Mouse (Mus musculus): ENCODE measurements around the gene Zbtb20.

Gene Zbtb20

GRCm38 (mm10) chr16:43552443-43552842 is 676.8 kb downstream of the Zbtb20 start:
- in situ Hi-C loops (cut with MboI, MseI): no loop called here

- in situ Hi-C loops (cut with MboI, MseI): no loop called here
Measured at GRCm38 (mm10) chr16:43557385-43557784, 681.7 kb downstream of the Zbtb20 start.

- in situ Hi-C loops (cut with MboI, MseI): no loop called here
Measured at GRCm38 (mm10) chr16:43561330-43561729, 685.6 kb downstream of the Zbtb20 start.

GRCm38 (mm10) chr16:43561956-43562355 is 686.3 kb downstream of the Zbtb20 start:
- in situ Hi-C loops (cut with MboI, MseI): no loop called here

- in situ Hi-C loops (cut with MboI, MseI): no loop called here
Measured at GRCm38 (mm10) chr16:43565872-43566271, 690.2 kb downstream of the Zbtb20 start.

- in situ Hi-C loops (cut with MboI, MseI): no loop called here
Measured at GRCm38 (mm10) chr16:43566511-43566910, 690.8 kb downstream of the Zbtb20 start.

GRCm38 (mm10) chr16:43571376-43572081 is 695.8 kb downstream of the Zbtb20 start:
- in situ Hi-C loops (cut with MboI, MseI): no loop called here

GRCm38 (mm10) chr16:43572171-43572570 is 696.5 kb downstream of the Zbtb20 start:
- in situ Hi-C loops (cut with MboI, MseI): no loop called here

GRCm38 (mm10) chr16:43572766-43573165 is 697.1 kb downstream of the Zbtb20 start:
- in situ Hi-C loops (cut with MboI, MseI): no loop called here

- in situ Hi-C loops (cut with MboI, MseI): no loop called here
Measured at GRCm38 (mm10) chr16:43573181-43573833, 697.6 kb downstream of the Zbtb20 start.

- in situ Hi-C loops (cut with MboI, MseI): no loop called here
Measured at GRCm38 (mm10) chr16:43574006-43574764, 698.5 kb downstream of the Zbtb20 start.

GRCm38 (mm10) chr16:43575066-43575465 is 699.4 kb downstream of the Zbtb20 start:
- in situ Hi-C loops (cut with MboI, MseI): no loop called here

GRCm38 (mm10) chr16:43575507-43575906 is 699.8 kb downstream of the Zbtb20 start:
- in situ Hi-C loops (cut with MboI, MseI): no loop called here

GRCm38 (mm10) chr16:43577399-43577798 is 701.7 kb downstream of the Zbtb20 start:
- in situ Hi-C loops (cut with MboI, MseI): no loop called here

GRCm38 (mm10) chr16:43578351-43578750 is 702.7 kb downstream of the Zbtb20 start:
- in situ Hi-C loops (cut with MboI, MseI): no loop called here

- in situ Hi-C loops (cut with MboI, MseI): no loop called here
Measured at GRCm38 (mm10) chr16:43579111-43579510, 703.4 kb downstream of the Zbtb20 start.

GRCm38 (mm10) chr16:43580321-43580822 is 704.7 kb downstream of the Zbtb20 start:
- in situ Hi-C loops (cut with MboI, MseI): no loop called here

GRCm38 (mm10) chr16:43581551-43581950 is 705.9 kb downstream of the Zbtb20 start:
- in situ Hi-C loops (cut with MboI, MseI): no loop called here

GRCm38 (mm10) chr16:43586859-43587429 is 711.3 kb downstream of the Zbtb20 start:
- in situ Hi-C loops (cut with MboI, MseI): loop anchor here (5.0 kb wide), 1 partner anchor 40 kb away; no protein-coding TSS in a partner anchor

GRCm38 (mm10) chr16:43590704-43591493 is 715.2 kb downstream of the Zbtb20 start:
- in situ Hi-C loops (cut with MboI, MseI): no loop called here

- in situ Hi-C loops (cut with MboI, MseI): no loop called here
Measured at GRCm38 (mm10) chr16:43592062-43592461, 716.4 kb downstream of the Zbtb20 start.

Data from T-helper 1 cell (primary cell).